Mouse (Mus musculus) embryonic fibroblast, embryonic 13.5 days (primary cell): ENCODE data around the gene Ogfod3.

Source experiments
- CTCF ChIP-seq: IDR thresholded peaks from 2 replicates; pipeline ENCODE4 v1.5.1; 2011; ENCODE audit warnings: mild to moderate bottlenecking, control low read depth, low read length, moderate library complexity, borderline replicate concordance; ENCODE audit not compliant: insufficient read depth
- POLR2A ChIP-seq: IDR thresholded peaks from 2 replicates; pipeline ENCODE4 v1.6.1; 2011; ENCODE audit warnings: low read depth, mild to moderate bottlenecking, control low read depth, low read length, moderate library complexity

DNA sequence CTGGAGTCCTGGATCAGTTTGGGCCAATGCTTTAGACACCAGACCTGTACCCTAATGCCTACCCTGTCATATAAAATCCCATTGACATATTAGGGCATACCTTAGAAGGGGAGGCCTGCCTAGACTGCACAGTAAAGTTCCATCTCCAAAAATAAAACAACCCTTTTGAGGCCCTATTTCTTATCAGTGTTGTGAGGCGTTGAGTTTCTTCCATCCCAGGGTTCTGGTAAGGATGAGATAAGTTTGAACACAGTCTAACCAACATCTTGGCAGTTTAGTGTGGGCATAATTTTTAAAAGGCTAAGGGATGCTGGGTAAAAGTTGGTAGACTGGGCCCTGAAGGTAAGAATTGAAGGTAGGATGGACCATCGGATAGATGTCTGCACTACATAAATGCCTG is 35.2 kb upstream of the Ogfod3 start:
- TF ChIP-seq CTCF = no peak
- TF ChIP-seq POLR2A = no peak
